Mouse (Mus musculus) urinary bladder, adult 2 months (tissue): ENCODE results near the gene Bcl2l13. TPM values are rescaled to one million over a fixed set of nuclear protein-coding genes. Genes with fewer than 3 reads are reported as not detected.
"Not testable (repeated sequence)": the region's sequence is repeated elsewhere in the genome, so short reads cannot be mapped to it uniquely, and the experiment has no call there.

ENCODE experiments used
- DNase-seq: peaks from one replicate; pipeline ENCODE4 v3.0.0; 2022; ENCODE audit warnings: low spot score
- polyA plus RNA-seq: library from polyadenylated mRNA; depleted of rRNA; stranded (reverse); fragments of >200 nt; gene quantifications from 2 replicates; pipeline ENCODE4 v1.2.3, GENCODE M21; 2012; rRNA removed

Bcl2l13 gene
- 14.0 and 18.9 TPM in 2 replicates for polyA plus RNA-seq

GRCm38 (mm10) chr6:120835474-120836374 lies at the start of gene Bcl2l13:
TSS of gene Bcl2l13 (plus strand) at chr6:120836212.
- peak; percentile 99 for DNase-seq

DNA sequence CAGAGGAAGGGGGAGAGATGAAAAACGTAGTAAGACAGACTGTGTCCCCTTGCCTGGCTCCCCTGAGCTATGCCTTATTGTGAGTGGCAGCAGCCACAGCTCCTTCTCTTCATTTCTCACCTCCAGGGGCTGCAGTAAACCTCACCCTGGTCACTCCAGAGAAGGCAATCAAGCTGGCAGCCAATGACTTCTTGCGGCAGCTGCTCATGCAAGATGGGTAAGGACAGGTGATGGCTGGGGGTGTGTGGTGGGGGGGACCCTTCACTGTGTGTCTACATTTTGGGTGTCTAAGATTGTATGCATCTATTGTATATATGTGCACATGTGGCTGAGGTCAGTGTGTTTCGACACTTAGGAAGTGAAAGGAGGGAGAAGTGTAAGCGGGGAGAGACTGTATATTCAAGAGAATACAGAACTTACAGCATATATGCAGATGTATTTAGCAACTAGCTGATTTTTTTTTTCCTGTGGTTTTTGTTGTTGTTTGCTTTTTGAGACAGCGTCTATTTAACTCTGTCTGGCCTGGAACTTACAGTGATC lies 47.9 kb upstream of the Bcl2l13 start:
- DNase-seq: no peak

DNA sequence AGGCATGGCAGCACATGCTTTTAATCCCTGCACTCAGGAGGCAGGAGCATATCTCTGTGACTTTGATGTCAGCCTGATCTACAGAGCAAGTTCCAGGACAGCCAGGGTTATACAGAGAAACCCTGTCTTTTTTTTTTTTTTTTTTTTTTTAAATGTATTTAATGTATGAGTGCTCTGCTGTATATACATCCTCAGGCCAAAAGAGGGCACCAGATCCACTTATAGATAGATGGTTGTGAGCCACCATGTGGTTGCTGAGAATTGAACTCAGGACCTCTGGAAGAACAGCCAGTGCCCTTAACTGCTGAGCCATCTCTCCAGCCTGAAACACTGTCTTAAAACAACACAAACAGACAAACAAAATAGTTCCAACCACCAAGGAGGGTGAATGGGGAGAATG lies 47.1 kb upstream of the Bcl2l13 start:
- DNase-seq: no peak

GRCm38 (mm10) chr6:120790153-120790552 lies 45.9 kb upstream of the Bcl2l13 start:
- DNase-seq: no peak

DNA sequence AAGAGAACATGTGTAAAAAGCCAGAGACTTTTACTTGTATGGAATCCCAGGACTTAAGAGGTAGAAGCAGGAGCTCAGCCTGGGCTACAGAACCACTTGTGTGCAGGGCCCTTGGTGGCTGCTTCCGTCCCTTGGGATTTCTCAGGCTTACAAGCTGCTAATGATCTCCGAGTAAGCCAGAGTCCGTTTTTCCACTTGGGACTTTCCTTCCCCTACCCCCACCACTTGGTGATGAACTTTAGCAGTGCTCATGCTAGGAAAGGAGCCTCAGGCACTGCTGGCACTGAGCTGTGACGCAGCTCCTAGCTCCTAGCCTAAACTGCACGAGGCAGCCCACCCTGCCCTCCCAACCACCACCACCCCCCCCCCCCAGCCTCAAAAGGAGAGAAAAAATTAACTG lies 45.3 kb upstream of the Bcl2l13 start:
- no peak for DNase-seq

GRCm38 (mm10) chr6:120792947-120793346 lies 43.1 kb upstream of the Bcl2l13 start:
- DNase-seq: no peak

GRCm38 (mm10) chr6:120795422-120796086 lies 40.5 kb upstream of the Bcl2l13 start:
- DNase-seq: no peak

- DNase-seq: no peak
Measured at GRCm38 (mm10) chr6:120796111-120796510, 39.9 kb upstream of the Bcl2l13 start.

DNA sequence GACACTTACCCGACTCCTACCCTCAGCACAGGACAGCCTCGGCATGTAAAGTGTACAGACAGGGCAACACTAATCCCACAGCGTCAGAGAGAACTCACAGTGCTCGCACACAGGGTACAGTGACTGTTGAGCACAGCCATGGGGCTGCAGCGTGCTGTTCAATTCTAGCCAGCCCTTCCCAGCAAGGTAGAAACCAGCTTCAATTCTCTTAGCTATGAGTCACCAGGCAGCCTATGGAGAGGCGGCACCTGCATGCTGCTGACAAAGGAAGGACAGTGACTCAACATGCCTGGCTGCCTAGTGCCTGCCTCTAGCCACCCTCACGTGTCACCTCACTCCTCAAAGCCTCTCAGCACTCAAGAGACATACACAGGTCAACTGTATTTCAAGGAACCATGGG lies 38.0 kb upstream of the Bcl2l13 start:
- peak; percentile 35 for DNase-seq

- DNase-seq: no peak
Measured at GRCm38 (mm10) chr6:120798905-120799304, 37.1 kb upstream of the Bcl2l13 start.

- no peak for DNase-seq
Measured at GRCm38 (mm10) chr6:120799581-120800041, 36.4 kb upstream of the Bcl2l13 start.

- DNase-seq: no peak
Measured at GRCm38 (mm10) chr6:120806999-120807737, 28.8 kb upstream of the Bcl2l13 start.

DNA sequence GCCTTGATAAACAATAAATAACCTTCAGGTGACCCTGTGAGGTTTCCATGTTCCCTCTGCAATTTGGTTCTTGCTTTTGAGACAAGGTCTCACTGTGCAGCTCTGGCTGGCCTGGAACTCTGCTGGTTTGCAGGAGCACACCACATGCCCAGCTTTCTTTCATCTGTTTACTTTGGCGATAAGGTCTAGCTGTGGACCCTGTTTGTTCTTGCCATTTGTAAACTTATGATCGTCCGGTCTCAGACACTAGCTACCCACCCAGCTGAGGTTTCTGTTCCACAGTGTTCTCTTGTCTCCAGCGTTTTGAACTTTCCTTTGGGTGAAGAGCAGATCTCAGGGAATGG lies 28.3 kb upstream of the Bcl2l13 start:
- no peak for DNase-seq

- not testable (repeated sequence) for DNase-seq
Measured at GRCm38 (mm10) chr6:120811999-120812398, 24.0 kb upstream of the Bcl2l13 start.

DNA sequence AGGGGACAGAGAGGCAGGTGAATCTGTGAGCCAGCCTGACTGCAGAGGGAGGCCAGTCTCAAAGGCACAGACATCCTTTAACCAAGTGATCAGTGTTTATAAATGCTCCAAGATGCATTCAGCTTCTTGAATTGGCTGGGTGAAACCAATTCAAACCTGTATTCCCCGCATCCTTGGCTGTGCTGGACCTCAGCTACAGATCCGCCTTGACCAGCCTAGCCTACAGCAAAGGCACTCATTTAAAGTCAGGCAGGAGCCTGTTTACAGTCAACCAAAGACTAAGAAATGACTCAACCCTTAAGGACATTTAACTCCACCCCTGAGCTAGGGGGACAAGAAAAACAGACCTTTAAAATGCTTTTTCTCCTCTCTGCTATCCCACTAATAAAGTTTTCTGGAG lies 16.7 kb upstream of the Bcl2l13 start:
- no peak for DNase-seq

DNA sequence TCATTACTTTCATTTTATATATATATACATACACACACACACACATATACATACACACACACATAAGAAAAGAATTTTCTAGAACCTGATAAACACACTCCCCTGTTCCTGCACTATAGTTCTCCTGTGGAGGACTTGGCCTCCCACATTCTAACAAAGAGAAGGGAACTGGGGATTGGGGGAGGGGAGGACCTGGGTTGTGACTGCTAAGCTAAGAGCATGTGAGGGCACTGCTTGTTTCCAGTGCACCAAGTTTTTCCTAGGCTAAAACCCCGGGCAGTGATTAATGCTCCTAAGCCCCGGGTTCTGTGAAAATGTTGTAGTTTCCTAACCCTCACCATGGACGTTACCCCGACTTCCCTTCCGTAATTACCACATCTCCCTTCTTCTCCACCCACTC lies 15.9 kb upstream of the Bcl2l13 start:
- no peak for DNase-seq

DNA sequence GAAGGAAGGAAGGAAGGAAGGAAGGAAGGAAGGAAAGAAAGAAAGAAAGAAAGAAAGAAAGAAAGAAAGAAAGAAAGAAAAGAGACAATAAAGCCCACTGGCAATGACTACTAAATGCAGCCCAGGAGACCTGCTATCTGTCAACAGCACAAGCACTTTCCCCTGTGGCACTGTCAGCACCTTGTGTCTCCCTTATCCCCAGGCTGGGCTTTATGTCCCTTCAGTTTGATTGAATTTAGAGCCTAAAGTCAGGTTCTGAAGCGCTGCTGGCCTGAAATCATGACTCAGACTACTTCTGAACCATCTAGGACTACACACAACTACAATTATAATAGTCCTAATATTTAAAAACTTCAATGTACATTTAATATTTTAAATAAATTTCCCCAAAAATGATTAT lies 15.1 kb upstream of the Bcl2l13 start:
- no peak for DNase-seq

DNA sequence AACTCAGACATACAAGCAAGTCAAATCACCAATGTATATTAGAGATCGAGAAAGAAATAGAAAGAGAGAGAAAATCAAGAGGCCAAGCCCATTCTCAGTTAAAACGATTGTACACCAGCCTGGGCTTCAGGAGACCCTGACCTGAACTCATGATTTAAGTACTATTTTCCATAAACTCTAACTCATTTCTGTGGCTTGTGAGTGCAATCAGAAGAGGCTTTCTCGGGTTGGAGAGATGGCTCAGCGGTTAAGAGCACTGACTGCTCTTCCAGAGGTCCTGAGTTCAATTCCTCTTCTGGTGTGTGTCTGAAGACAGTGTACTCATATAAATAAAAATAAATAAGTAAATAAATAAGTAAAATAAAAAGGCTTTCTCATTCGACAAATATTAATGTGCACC lies 14.3 kb upstream of the Bcl2l13 start:
- no peak for DNase-seq

DNA sequence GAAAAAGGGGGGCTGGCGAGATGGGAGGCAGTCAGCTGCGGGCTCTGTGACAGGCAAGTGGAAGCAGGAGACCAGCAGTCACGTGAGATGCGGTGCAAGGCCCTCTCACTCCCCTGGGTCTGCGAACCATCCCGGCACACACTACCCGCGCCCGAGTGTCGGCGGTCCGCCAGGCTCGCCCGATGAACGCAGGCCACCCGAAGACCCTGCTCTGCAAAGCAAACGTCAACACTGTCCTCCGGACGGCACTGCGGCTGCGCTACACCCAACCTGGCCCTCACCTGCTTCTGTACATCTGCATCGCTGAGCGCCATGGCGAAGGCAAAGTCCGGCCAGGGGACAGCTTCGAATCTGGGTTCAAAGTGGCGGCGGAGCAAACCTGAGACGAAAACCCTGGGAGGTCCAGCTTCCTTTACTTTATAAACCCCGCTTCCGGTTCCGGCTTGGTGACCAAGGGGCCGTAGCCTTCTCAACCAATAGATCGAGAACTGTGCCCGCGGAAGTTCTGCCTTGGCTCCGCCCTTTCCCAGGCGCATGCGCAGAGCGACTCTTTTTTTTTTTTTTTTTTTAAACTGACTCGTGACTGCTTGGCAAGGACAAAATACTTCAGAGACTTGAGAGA lies 13.6 kb upstream of the Bcl2l13 start, which contains the start of gene Atp6v1e1:
Gene Atp6v1e1 (minus strand): TSS at position 487 of the 622 bp plus-strand sequence.
- peak; percentile 67 for DNase-seq

DNA sequence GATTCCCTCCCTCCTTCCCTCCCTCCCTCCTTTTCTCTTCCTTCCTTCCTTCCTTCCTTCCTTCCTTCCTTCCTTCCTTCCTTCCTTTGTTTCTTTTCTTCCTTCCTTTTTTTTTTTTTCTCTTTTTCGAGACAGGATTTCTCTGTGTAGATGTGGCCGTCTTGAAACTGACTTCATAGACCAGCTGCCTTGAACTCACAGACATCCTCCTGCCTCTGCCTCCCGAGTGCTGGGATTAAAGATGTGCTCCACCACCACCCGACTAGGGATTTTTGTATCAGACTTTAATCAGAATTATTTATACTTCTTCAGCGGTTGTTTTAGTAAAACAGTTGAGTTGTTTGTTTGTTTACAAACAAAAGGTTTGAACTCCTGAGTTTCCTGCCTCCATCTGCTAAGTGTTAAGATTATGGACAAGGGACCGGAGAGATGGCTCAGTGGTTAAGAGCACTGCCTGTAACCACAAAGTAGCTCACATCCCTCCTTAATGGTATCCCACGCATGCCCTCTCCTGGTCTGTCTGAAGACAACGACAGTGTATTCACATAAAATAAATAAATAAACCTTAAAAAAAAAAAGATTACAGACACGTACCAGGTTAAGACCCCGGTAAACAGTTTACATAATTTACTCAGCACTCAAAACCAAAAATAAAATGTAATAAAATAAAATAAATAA lies 12.9 kb upstream of the Bcl2l13 start:
- DNase-seq: no peak

DNA sequence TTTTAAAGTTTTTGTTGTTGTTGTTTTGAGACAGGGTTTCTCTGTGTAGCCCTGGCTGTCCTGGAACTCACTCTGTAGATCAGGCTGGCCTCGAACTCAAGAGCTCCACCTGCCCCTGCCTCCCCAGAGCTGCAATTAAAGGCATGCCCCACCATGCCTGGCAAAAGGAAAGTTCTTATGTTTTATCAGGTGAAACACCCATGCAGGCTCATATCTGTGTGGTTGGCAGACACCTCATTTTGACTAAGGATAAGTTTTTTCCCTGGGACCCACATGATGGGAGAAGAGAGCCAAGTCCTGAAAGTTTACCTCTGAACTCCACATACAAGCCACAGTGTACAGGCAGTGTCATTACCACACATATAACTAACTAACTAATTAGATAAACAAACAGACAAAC lies 6.0 kb upstream of the Bcl2l13 start:
- DNase-seq: no peak
